Comparison of ENCODE assay signal across 8 mouse cellular contexts in genomic region chr10:81330007-81330406, GRCm38 (mm10). TPM values are rescaled to one million over a fixed set of nuclear protein-coding genes. Genes with fewer than 3 reads are reported as not detected.
DNase-seq lines count a peak whose midpoint lies in the region; ATAC-seq and TF ChIP-seq lines count a peak whose summit lies in the region.

No protein-coding gene starts in this region.

- H3K9ac ChIP-seq in midbrain, embryonic 14.5 days (replicated peaks; ENCODE audit: low read length): no peak overlapping the region
- peak overlapping the region; percentile 28 for H3K9ac ChIP-seq in intestine, embryonic 15.5 days
- no peak overlapping the region for H3K9ac ChIP-seq in liver, postnatal 0 days (replicated peaks)
- H3K9ac ChIP-seq in forebrain, embryonic 11.5 days (ENCODE audit: low read length): no peak overlapping the region

- H3K9me3 ChIP-seq in midbrain, embryonic 10.5 days (replicated peaks): no peaks in the 10 kb centered on the region
- no peaks in the 10 kb centered on the region for H3K9me3 ChIP-seq in midbrain, embryonic 14.5 days (ENCODE audit: control insufficient read depth, low read length)
- H3K9me3 ChIP-seq in intestine, embryonic 15.5 days: no peaks in the 10 kb centered on the region
- H3K9me3 ChIP-seq in liver, postnatal 0 days (ENCODE audit: low read length): no peaks in the 10 kb centered on the region
- H3K9me3 ChIP-seq in forebrain, embryonic 11.5 days (ENCODE audit: control insufficient read depth, low read length): no peaks in the 10 kb centered on the region

- no peak overlapping the region for H3K4me3 ChIP-seq in midbrain, embryonic 10.5 days
- H3K4me3 ChIP-seq in midbrain, embryonic 14.5 days (replicated peaks; ENCODE audit: low read depth, low read length): no peak overlapping the region
- peak overlapping the region; percentile 24 for H3K4me3 ChIP-seq in intestine, embryonic 15.5 days (replicated peaks)
- no peak overlapping the region for H3K4me3 ChIP-seq in liver, postnatal 0 days (ENCODE audit: low read depth, low read length)
- H3K4me3 ChIP-seq in forebrain, embryonic 11.5 days (ENCODE audit: low read depth, low read length): no peak overlapping the region

- no peak for TF ChIP-seq CTCF in liver, postnatal 0 days (IDR thresholded peaks at IDR 0.05; ENCODE audit: low read depth)

- H3K4me1 ChIP-seq in midbrain, embryonic 10.5 days: peaks cover 52% of the 10 kb centered on the region
- H3K4me1 ChIP-seq in midbrain, embryonic 14.5 days (ENCODE audit: control insufficient read depth, insufficient read depth, low read length): no peaks in the 10 kb centered on the region
- H3K4me1 ChIP-seq in intestine, embryonic 15.5 days (replicated peaks): peaks cover 53% of the 10 kb centered on the region
- peaks cover 8% of the 10 kb centered on the region; the same call in 1 of the 2 replicates for H3K4me1 ChIP-seq in liver, postnatal 0 days (ENCODE audit: insufficient read depth)
- H3K4me1 ChIP-seq in forebrain, embryonic 11.5 days (replicated peaks; ENCODE audit: control insufficient read depth, insufficient read depth, low read length): no peaks in the 10 kb centered on the region

- ATAC-seq in midbrain, embryonic 14.5 days (ENCODE audit: low FRiP score, low TSS enrichment): no peak
- peak; percentile 24; the same call in 1 of the 2 replicates for ATAC-seq in intestine, embryonic 15.5 days
- ATAC-seq in liver, postnatal 0 days: no peak
- no peak for ATAC-seq in forebrain, embryonic 11.5 days (replicated peaks; ENCODE audit: low FRiP score)

- peak overlapping the region; percentile 33; the same call in 1 of the 2 replicates for H3K27ac ChIP-seq in midbrain, embryonic 10.5 days (replicated peaks)
- H3K27ac ChIP-seq in midbrain, embryonic 14.5 days (replicated peaks; ENCODE audit: low read depth, low read length): no peak overlapping the region
- peak overlapping the region; percentile 94 for H3K27ac ChIP-seq in intestine, embryonic 15.5 days
- peak overlapping the region; percentile 69 for H3K27ac ChIP-seq in liver, postnatal 0 days (ENCODE audit: low read depth)
- H3K27ac ChIP-seq in forebrain, embryonic 11.5 days (ENCODE audit: low read depth, low read length): no peak overlapping the region

- H3K4me2 ChIP-seq in midbrain, embryonic 14.5 days (ENCODE audit: low read length): no peak overlapping the region
- peak overlapping the region; percentile 56 for H3K4me2 ChIP-seq in intestine, embryonic 15.5 days (replicated peaks)
- 0 out of 2 replicates have a peak overlapping the region, but pooled peaks have one; percentile 7 for H3K4me2 ChIP-seq in liver, postnatal 0 days (ENCODE audit: low read depth, low read length)
- no peak overlapping the region for H3K4me2 ChIP-seq in forebrain, embryonic 11.5 days (ENCODE audit: low read depth, low read length, severe bottlenecking)

- TF ChIP-seq EP300 in liver, postnatal 0 days (IDR thresholded peaks at IDR 0.05; ENCODE audit: low read depth): no peak

- 71% methylated on average over 4 of the region's 4 CpGs for WGBS in midbrain, embryonic 10.5 days
- 64% methylated on average over 4 of the region's 4 CpGs for WGBS in midbrain, embryonic 14.5 days
- WGBS in intestine, embryonic 15.5 days: 59% methylated on average over 4 of the region's 4 CpGs
- 58% methylated on average over 4 of the region's 4 CpGs for WGBS in liver, postnatal 0 days (ENCODE audit: insufficient replicate concordance)
- 73% methylated on average over 4 of the region's 4 CpGs for WGBS in forebrain, embryonic 11.5 days

- peaks cover 39% of the 10 kb centered on the region for H3K36me3 ChIP-seq in midbrain, embryonic 10.5 days
- H3K36me3 ChIP-seq in midbrain, embryonic 14.5 days (ENCODE audit: control insufficient read depth, insufficient read depth, low read length): peaks cover 31% of the 10 kb centered on the region
- peaks cover 23% of the 10 kb centered on the region for H3K36me3 ChIP-seq in intestine, embryonic 15.5 days
- peaks cover 20% of the 10 kb centered on the region for H3K36me3 ChIP-seq in liver, postnatal 0 days (replicated peaks; ENCODE audit: insufficient read depth, low read length)
- peaks cover 13% of the 10 kb centered on the region for H3K36me3 ChIP-seq in forebrain, embryonic 11.5 days (ENCODE audit: control insufficient read depth, insufficient read depth, low read length)

- peaks cover 47% of the 10 kb centered on the region for H3K27me3 ChIP-seq in midbrain, embryonic 10.5 days (ENCODE audit: low read depth, poor library complexity, severe bottlenecking)
- H3K27me3 ChIP-seq in midbrain, embryonic 14.5 days (ENCODE audit: control insufficient read depth, insufficient read depth, low read length): peaks cover 13% of the 10 kb centered on the region; the same call in 1 of the 2 replicates
- H3K27me3 ChIP-seq in intestine, embryonic 15.5 days (replicated peaks): peaks cover 9% of the 10 kb centered on the region
- H3K27me3 ChIP-seq in liver, postnatal 0 days (ENCODE audit: insufficient read depth, low read length): 0 out of 2 replicates have a peak, but pooled peaks cover 3% of the 10 kb centered on the region
- H3K27me3 ChIP-seq in forebrain, embryonic 11.5 days (ENCODE audit: control insufficient read depth, insufficient read depth, low read length): peaks cover 10% of the 10 kb centered on the region

- no peak for DNase-seq in midbrain, embryonic 10.5 days (ENCODE audit: low spot score)
- DNase-seq in midbrain, embryonic 14.5 days: no peak
- peak; percentile 98 for DNase-seq in heart, adult 11 months
- DNase-seq in liver, postnatal 0 days: no peak
- no peak for DNase-seq in retina, postnatal 1 day
- DNase-seq in forebrain, embryonic 11.5 days (ENCODE audit: low spot score): no peak
- DNase-seq in urinary bladder, postnatal 14 days (ENCODE audit: low spot score): no peak

RNA-seq across cellular contexts. Expression of gene Tbxa2r, which starts 1.5 kb away (rescaled TPM):
- 2.9 and 3.3 TPM in 2 replicates for polyA plus RNA-seq in midbrain, embryonic 10.5 days (2016; fragmentation: Nextera tagmentation; extraction: Ambion mirVana)
- 2.9 and 3.7 TPM in 2 replicates for polyA plus RNA-seq in midbrain, embryonic 14.5 days (2014; fragmentation: Nextera tagmentation; extraction: Ambion mirVana)
- polyA plus RNA-seq in intestine, embryonic 15.5 days (2015; fragmentation: Nextera tagmentation; extraction: Ambion mirVana): 21.3 and 21.7 TPM in 2 replicates
- polyA plus RNA-seq in liver, postnatal 0 days (2015; fragmentation: Nextera tagmentation; extraction: Ambion mirVana): 5.2 and 5.4 TPM in 2 replicates
- 1.9 and 2.6 TPM in 2 replicates for polyA plus RNA-seq in forebrain, embryonic 11.5 days (2014; fragmentation: Nextera tagmentation; extraction: Ambion mirVana)

RNA-seq across cellular contexts. Expression of gene Cactin, which starts 9.1 kb away (rescaled TPM):
- 53.5 and 53.6 TPM in 2 replicates for polyA plus RNA-seq in midbrain, embryonic 10.5 days (2016; fragmentation: Nextera tagmentation; extraction: Ambion mirVana)
- polyA plus RNA-seq in midbrain, embryonic 14.5 days (2014; fragmentation: Nextera tagmentation; extraction: Ambion mirVana): 22.6 and 22.8 TPM in 2 replicates
- polyA plus RNA-seq in intestine, embryonic 15.5 days (2015; fragmentation: Nextera tagmentation; extraction: Ambion mirVana): 38.7 and 39.5 TPM in 2 replicates
- 12.4 and 12.9 TPM in 2 replicates for polyA plus RNA-seq in liver, postnatal 0 days (2015; fragmentation: Nextera tagmentation; extraction: Ambion mirVana)
- polyA plus RNA-seq in forebrain, embryonic 11.5 days (2014; fragmentation: Nextera tagmentation; extraction: Ambion mirVana): 51.2 and 53.2 TPM in 2 replicates

RNA-seq across cellular contexts. Expression of gene Gipc3, which starts 13.1 kb away (rescaled TPM):
- not detected in 2 replicates for polyA plus RNA-seq in midbrain, embryonic 10.5 days (2016; fragmentation: Nextera tagmentation; extraction: Ambion mirVana)
- not detected in 2 replicates for polyA plus RNA-seq in midbrain, embryonic 14.5 days (2014; fragmentation: Nextera tagmentation; extraction: Ambion mirVana)
- polyA plus RNA-seq in intestine, embryonic 15.5 days (2015; fragmentation: Nextera tagmentation; extraction: Ambion mirVana): 0.06 TPM in 1 of 2 replicates, not detected in the other
- polyA plus RNA-seq in liver, postnatal 0 days (2015; fragmentation: Nextera tagmentation; extraction: Ambion mirVana): 0.02 and 0.08 TPM in 2 replicates
- polyA plus RNA-seq in forebrain, embryonic 11.5 days (2014; fragmentation: Nextera tagmentation; extraction: Ambion mirVana): 0.07 TPM in 1 of 2 replicates, not detected in the other

RNA-seq across cellular contexts. Expression of gene Hmg20b, which starts 20.3 kb away (rescaled TPM):
- polyA plus RNA-seq in midbrain, embryonic 10.5 days (2016; fragmentation: Nextera tagmentation; extraction: Ambion mirVana): 102 and 115 TPM in 2 replicates
- polyA plus RNA-seq in midbrain, embryonic 14.5 days (2014; fragmentation: Nextera tagmentation; extraction: Ambion mirVana): 30.6 and 36.5 TPM in 2 replicates
- polyA plus RNA-seq in intestine, embryonic 15.5 days (2015; fragmentation: Nextera tagmentation; extraction: Ambion mirVana): 71.2 and 71.7 TPM in 2 replicates
- 26.4 and 27.1 TPM in 2 replicates for polyA plus RNA-seq in liver, postnatal 0 days (2015; fragmentation: Nextera tagmentation; extraction: Ambion mirVana)
- polyA plus RNA-seq in forebrain, embryonic 11.5 days (2014; fragmentation: Nextera tagmentation; extraction: Ambion mirVana): 109 and 111 TPM in 2 replicates

RNA-seq across cellular contexts. Expression of gene Mfsd12, which starts 27.3 kb away (rescaled TPM):
- 9.3 and 10.6 TPM in 2 replicates for polyA plus RNA-seq in midbrain, embryonic 10.5 days (2016; fragmentation: Nextera tagmentation; extraction: Ambion mirVana)
- polyA plus RNA-seq in midbrain, embryonic 14.5 days (2014; fragmentation: Nextera tagmentation; extraction: Ambion mirVana): 5.9 and 9.2 TPM in 2 replicates
- 19.9 and 23.8 TPM in 2 replicates for polyA plus RNA-seq in intestine, embryonic 15.5 days (2015; fragmentation: Nextera tagmentation; extraction: Ambion mirVana)
- 6.8 and 7.9 TPM in 2 replicates for polyA plus RNA-seq in liver, postnatal 0 days (2015; fragmentation: Nextera tagmentation; extraction: Ambion mirVana)
- polyA plus RNA-seq in forebrain, embryonic 11.5 days (2014; fragmentation: Nextera tagmentation; extraction: Ambion mirVana): 4.5 and 4.7 TPM in 2 replicates

Comparison
In these comparisons a context has a peak if more than half of its experiments do, and no peak if none do; other contexts are left out.
1. H3K27ac ChIP-seq: peak in midbrain, embryonic 10.5 days (single experiment), intestine, embryonic 15.5 days (single experiment) and liver, postnatal 0 days (single experiment); none in midbrain, embryonic 14.5 days (single experiment) and forebrain, embryonic 11.5 days (single experiment).
2. H3K4me2 ChIP-seq: peak in intestine, embryonic 15.5 days (single experiment) and liver, postnatal 0 days (single experiment); none in midbrain, embryonic 14.5 days (single experiment) and forebrain, embryonic 11.5 days (single experiment).